ENCODE assay signal across 17 mouse cellular contexts in genomic region chrX:101983638-101984037, GRCm38 (mm10).
DNase-seq lines count a peak whose midpoint lies in the region; ATAC-seq lines count a peak whose summit lies in the region.
"Had no signal": no experiment of that assay in that cellular context is flagged by ENCODE, and none has a peak within 500 bp of the region (broad histone marks: within the 10 kb centered on the region; RNA-seq: fewer than 3 reads in every experiment).

No protein-coding gene starts in this region.

- no peak overlapping the region for H3K4me2 ChIP-seq in heart, embryonic 16.5 days (ENCODE audit: low read depth, low read length)
- H3K4me2 ChIP-seq: embryonic facial prominence, embryonic 13.5 days; forebrain, embryonic 12.5 days; hindbrain, embryonic 12.5 days; neural tube, embryonic 12.5 days had no signal

- H3K27ac ChIP-seq in heart, embryonic 16.5 days (ENCODE audit: low read length): peak overlapping the region; percentile 76
- H3K27ac ChIP-seq: embryonic facial prominence, embryonic 13.5 days; forebrain, embryonic 12.5 days; hindbrain, embryonic 12.5 days; left cerebral cortex, adult 2 months; neural tube, embryonic 12.5 days had no signal

- H3K27me3 ChIP-seq in heart, embryonic 16.5 days (ENCODE audit: control insufficient read depth, insufficient read depth, low read length): peaks cover 3% of the 10 kb centered on the region; the same call in 1 of the 2 replicates
- H3K27me3 ChIP-seq: neural tube, embryonic 12.5 days had no signal

- H3K9me3 ChIP-seq in heart, embryonic 16.5 days (replicated peaks; ENCODE audit: control insufficient read depth, low read length): no peaks in the 10 kb centered on the region
- H3K9me3 ChIP-seq: embryonic facial prominence, embryonic 13.5 days; forebrain, embryonic 12.5 days; hindbrain, embryonic 12.5 days; neural tube, embryonic 12.5 days had no signal

- peak; percentile 73 for ATAC-seq in heart, embryonic 16.5 days (replicated peaks; ENCODE audit: extremely low read depth, insufficient read depth, low FRiP score)
- ATAC-seq: CD4-positive, CD25-positive, alpha-beta regulatory T cell, adult 4 months; intestine, embryonic 16.5 days had no signal

- H3K4me1 ChIP-seq in heart, embryonic 16.5 days (ENCODE audit: control insufficient read depth, insufficient read depth, low read length): peaks cover 13% of the 10 kb centered on the region
- H3K4me1 ChIP-seq: neural tube, embryonic 12.5 days had no signal

- H3K4me3 ChIP-seq in heart, embryonic 16.5 days (ENCODE audit: low read length): no peak overlapping the region
- H3K4me3 ChIP-seq: embryonic facial prominence, embryonic 13.5 days; forebrain, embryonic 12.5 days; hindbrain, embryonic 12.5 days; left cerebral cortex, adult 2 months; neural tube, embryonic 12.5 days had no signal

- 36% methylated on average over 6 of the region's 6 CpGs for WGBS in heart, embryonic 16.5 days

- H3K9ac ChIP-seq in heart, embryonic 16.5 days (ENCODE audit: low read length): no peak overlapping the region
- H3K9ac ChIP-seq: embryonic facial prominence, embryonic 13.5 days; forebrain, embryonic 12.5 days; hindbrain, embryonic 12.5 days; neural tube, embryonic 12.5 days had no signal

- peak; percentile 12 for DNase-seq in kidney, postnatal 10 days
- no peak for DNase-seq in kidney, adult 9 months
- peak; percentile 16 for DNase-seq in heart, adult 8-10 months (ENCODE audit: low spot score)
- DNase-seq in lung, postnatal 25 days (ENCODE audit: low spot score): peak; percentile 18
- no peak for DNase-seq in thymus, postnatal 14 days
- DNase-seq in cerebellum, adult 11-12 months: no peak
- DNase-seq: adrenal gland, postnatal 14 days; cerebellum, postnatal 36 days; liver had no signal

- no peaks in the 10 kb centered on the region for H3K36me3 ChIP-seq in heart, embryonic 16.5 days (ENCODE audit: control insufficient read depth, insufficient read depth)
- H3K36me3 ChIP-seq: embryonic facial prominence, embryonic 13.5 days; forebrain, embryonic 12.5 days; hindbrain, embryonic 12.5 days; neural tube, embryonic 12.5 days had no signal

Comparison
In these comparisons a context has a peak if more than half of its experiments do, and no peak if none do; other contexts are left out.
1. DNase-seq: peak in kidney, postnatal 10 days (single experiment), heart, adult 8-10 months (single experiment) and lung, postnatal 25 days (single experiment); none in kidney, adult 9 months (single experiment), thymus, postnatal 14 days (single experiment) and cerebellum, adult 11-12 months (single experiment).